Mouse (Mus musculus): ENCODE measurements around the gene Cdh15. TPM values are rescaled to one million over a fixed set of nuclear protein-coding genes. Genes with fewer than 3 reads are reported as not detected.

Gene Cdh15
- polyA plus RNA-seq, 2 experiments: 23.6 to 27.1 TPM

DNA sequence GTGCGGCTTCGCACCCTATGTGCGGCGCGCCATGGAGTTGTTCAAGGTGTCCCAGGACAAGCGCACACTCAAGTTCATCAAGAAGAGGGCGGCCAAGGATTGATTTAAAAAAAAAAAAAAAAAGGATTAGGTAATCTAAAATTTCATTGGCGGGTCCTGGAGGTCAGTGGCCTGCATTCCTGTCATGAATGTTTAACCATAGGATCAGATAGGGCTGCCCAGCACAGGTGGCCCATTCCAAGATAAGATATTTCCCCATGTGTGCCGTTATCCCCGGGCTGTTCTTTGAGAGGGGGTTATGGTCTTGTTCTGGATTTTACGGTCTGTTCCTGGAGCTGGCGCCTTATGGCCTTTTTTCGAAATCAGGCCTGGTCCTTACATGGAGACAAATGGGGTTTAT lies 11.1 kb upstream of the Cdh15 start:
- H3K36me3 ChIP-seq (ENCODE audit: control insufficient read depth, insufficient read depth, low read length): no peaks in the 10 kb centered on the region
- DNase-seq (ENCODE audit: low spot score) (no peak), ATAC-seq (ENCODE audit: low FRiP score, low read depth) (no peak)
- no peaks in the 10 kb centered on the region for H3K4me1 ChIP-seq (ENCODE audit: control insufficient read depth, insufficient read depth, low read length)
- H3K27me3 ChIP-seq (ENCODE audit: control insufficient read depth, insufficient read depth, low read length): no peaks in the 10 kb centered on the region
- no peaks in the 10 kb centered on the region for H3K9me3 ChIP-seq (ENCODE audit: control insufficient read depth, low read length)
- no peak overlapping the region for H3K27ac ChIP-seq (replicated peaks; ENCODE audit: low read depth, low read length)
- no peak overlapping the region for H3K4me3 ChIP-seq (replicated peaks; ENCODE audit: low read length)
- WGBS: 77% methylated on average over 13 of the region's 13 CpGs
- no peak overlapping the region for H3K4me2 ChIP-seq (replicated peaks; ENCODE audit: low read depth, low read length, severe bottlenecking)
- no peak for TF ChIP-seq POLR2A (IDR thresholded peaks at IDR 0.05; ENCODE audit: borderline replicate concordance, extremely low read depth, insufficient read depth, insufficient read length)
- H3K9ac ChIP-seq (ENCODE audit: low read depth, low read length, severe bottlenecking): no peak overlapping the region

- no peak overlapping the region for H3K4me3 ChIP-seq (replicated peaks; ENCODE audit: low read length)
- 0 out of 2 replicates have a peak, but pooled peaks cover 2% of the 10 kb centered on the region for H3K27me3 ChIP-seq (ENCODE audit: control insufficient read depth, insufficient read depth, low read length)
- WGBS: 59% methylated on average over 3 of the region's 3 CpGs
- ATAC-seq (ENCODE audit: low FRiP score, low read depth): no peak
- no peak for TF ChIP-seq POLR2A (IDR thresholded peaks at IDR 0.05; ENCODE audit: borderline replicate concordance, extremely low read depth, insufficient read depth, insufficient read length)
- no peak overlapping the region for H3K4me2 ChIP-seq (replicated peaks; ENCODE audit: low read depth, low read length, severe bottlenecking)
- H3K9me3 ChIP-seq (ENCODE audit: control insufficient read depth, low read length): no peaks in the 10 kb centered on the region
- H3K27ac ChIP-seq (replicated peaks; ENCODE audit: low read depth, low read length): no peak overlapping the region
- DNase-seq (ENCODE audit: low spot score): no peak
- H3K9ac ChIP-seq (ENCODE audit: low read depth, low read length, severe bottlenecking): no peak overlapping the region
- no peaks in the 10 kb centered on the region for H3K4me1 ChIP-seq (ENCODE audit: control insufficient read depth, insufficient read depth, low read length)
- H3K36me3 ChIP-seq (ENCODE audit: control insufficient read depth, insufficient read depth, low read length): no peaks in the 10 kb centered on the region
Measured at GRCm38 (mm10) chr8:122844161-122844560, 3.6 kb upstream of the Cdh15 start.

DNA sequence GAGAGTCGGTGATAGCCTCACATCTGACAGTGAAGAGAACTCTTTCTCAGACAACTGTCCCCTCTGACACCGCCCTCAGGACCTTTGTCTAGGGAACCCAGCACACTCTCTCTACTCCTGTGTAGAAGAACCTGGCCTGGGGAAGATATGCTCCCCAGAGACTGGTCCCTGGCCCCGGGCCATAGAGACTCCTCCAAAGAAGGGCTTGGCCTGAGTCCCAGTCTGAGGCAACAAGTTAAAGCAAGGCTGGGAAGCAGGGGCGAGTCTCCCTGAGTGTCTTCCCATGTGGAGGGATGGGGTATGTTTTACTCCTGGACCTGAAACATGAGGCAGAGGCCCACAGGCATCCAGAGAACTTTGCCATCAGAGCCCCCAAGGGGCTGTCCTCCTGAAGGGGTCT lies 2.1 kb upstream of the Cdh15 start:
- Histone ChIP-seq H3K4me2 (replicated peaks; ENCODE audit: low read depth, low read length, severe bottlenecking) (no peak overlapping the region), H3K27ac (replicated peaks; ENCODE audit: low read depth, low read length) (no peak overlapping the region), H3K4me3 (replicated peaks; ENCODE audit: low read length) (no peak overlapping the region), H3K9me3 (ENCODE audit: control insufficient read depth, low read length) (no peaks in the 10 kb centered on the region), H3K27me3 (ENCODE audit: control insufficient read depth, insufficient read depth, low read length) (0 out of 2 replicates have a peak, but pooled peaks cover 2% of the 10 kb centered on the region), H3K36me3 (ENCODE audit: control insufficient read depth, insufficient read depth, low read length) (no peaks in the 10 kb centered on the region), H3K4me1 (ENCODE audit: control insufficient read depth, insufficient read depth, low read length) (no peaks in the 10 kb centered on the region; the same call in 1 of the 2 replicates), H3K9ac (ENCODE audit: low read depth, low read length, severe bottlenecking) (no peak overlapping the region)
- 69% methylated on average over 4 of the region's 4 CpGs for WGBS
- no peak for TF ChIP-seq POLR2A (IDR thresholded peaks at IDR 0.05; ENCODE audit: borderline replicate concordance, extremely low read depth, insufficient read depth, insufficient read length)
- ATAC-seq (ENCODE audit: low FRiP score, low read depth): no peak
- DNase-seq (ENCODE audit: low spot score): no peak

- H3K4me2 ChIP-seq (replicated peaks; ENCODE audit: low read depth, low read length, severe bottlenecking): no peak overlapping the region
- H3K27ac ChIP-seq (replicated peaks; ENCODE audit: low read depth, low read length): 0 out of 2 replicates have a peak overlapping the region, but pooled peaks have one; percentile 52
- DNase-seq (ENCODE audit: low spot score) (peak; percentile 25), ATAC-seq (ENCODE audit: low FRiP score, low read depth) (peak; percentile 36)
- H3K9me3 ChIP-seq (ENCODE audit: control insufficient read depth, low read length): no peaks in the 10 kb centered on the region
- peak overlapping the region; percentile 23 for H3K4me3 ChIP-seq (replicated peaks; ENCODE audit: low read length)
- no peak for TF ChIP-seq POLR2A (IDR thresholded peaks at IDR 0.05; ENCODE audit: borderline replicate concordance, extremely low read depth, insufficient read depth, insufficient read length)
- no peaks in the 10 kb centered on the region for H3K36me3 ChIP-seq (ENCODE audit: control insufficient read depth, insufficient read depth, low read length)
- no peak overlapping the region; the same call in 1 of the 2 replicates for H3K9ac ChIP-seq (ENCODE audit: low read depth, low read length, severe bottlenecking)
- WGBS: 54% methylated on average over 7 of the region's 11 CpGs
- no peaks in the 10 kb centered on the region for H3K27me3 ChIP-seq (ENCODE audit: control insufficient read depth, insufficient read depth, low read length)
- peaks cover 4% of the 10 kb centered on the region for H3K4me1 ChIP-seq (ENCODE audit: control insufficient read depth, insufficient read depth, low read length)
Measured at GRCm38 (mm10) chr8:122849152-122849910, 1.6 kb downstream of the Cdh15 start.

DNA sequence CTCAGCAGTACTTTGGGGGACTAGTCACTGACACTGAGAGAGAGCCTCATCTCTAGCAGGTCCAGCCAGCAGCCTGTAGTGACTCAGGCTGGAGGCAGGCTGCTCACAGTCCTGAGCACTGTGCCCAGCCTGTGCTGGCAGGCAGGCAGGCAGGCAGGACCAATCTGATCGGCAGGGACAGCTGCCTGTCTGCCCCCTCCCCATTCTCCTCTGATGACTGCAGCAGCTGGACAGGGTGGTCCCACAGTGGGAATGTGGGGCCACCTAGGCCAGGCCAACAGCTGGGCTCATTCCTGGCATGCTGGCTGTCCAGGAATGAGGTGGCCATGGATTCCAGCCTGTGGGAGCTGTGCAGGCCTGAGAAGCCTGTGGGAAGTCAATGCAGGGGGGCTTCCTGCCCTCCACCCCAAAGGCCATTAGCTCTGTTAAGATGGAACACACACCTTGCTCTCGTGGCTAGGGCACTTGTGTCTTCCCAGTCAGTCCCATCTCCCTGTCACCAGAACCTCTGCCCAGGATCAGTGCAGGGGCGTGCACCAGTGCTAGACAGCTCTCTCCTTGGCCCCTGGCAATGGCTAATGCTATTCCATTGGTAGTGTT lies 3.0 kb downstream of the Cdh15 start:
- H3K4me2 ChIP-seq (replicated peaks; ENCODE audit: low read depth, low read length, severe bottlenecking): 0 out of 2 replicates have a peak overlapping the region, but pooled peaks have one; percentile 21
- TF ChIP-seq POLR2A (IDR thresholded peaks at IDR 0.05; ENCODE audit: borderline replicate concordance, extremely low read depth, insufficient read depth, insufficient read length): no peak
- no peak overlapping the region for H3K4me3 ChIP-seq (replicated peaks; ENCODE audit: low read length)
- WGBS: 49% methylated on average over 3 of the region's 3 CpGs
- DNase-seq (ENCODE audit: low spot score) (peak; percentile 66), ATAC-seq (ENCODE audit: low FRiP score, low read depth) (peak; percentile 72)
- H3K27me3 ChIP-seq (ENCODE audit: control insufficient read depth, insufficient read depth, low read length): no peaks in the 10 kb centered on the region
- H3K36me3 ChIP-seq (ENCODE audit: control insufficient read depth, insufficient read depth, low read length): no peaks in the 10 kb centered on the region
- H3K27ac ChIP-seq (replicated peaks; ENCODE audit: low read depth, low read length): peak overlapping the region; percentile 9; the same call in 1 of the 2 replicates
- peaks cover 4% of the 10 kb centered on the region for H3K4me1 ChIP-seq (ENCODE audit: control insufficient read depth, insufficient read depth, low read length)
- no peak overlapping the region for H3K9ac ChIP-seq (ENCODE audit: low read depth, low read length, severe bottlenecking)
- H3K9me3 ChIP-seq (ENCODE audit: control insufficient read depth, low read length): no peaks in the 10 kb centered on the region

Measured in limb, embryonic 14.5 days (tissue).